Mouse (Mus musculus) skeletal muscle tissue, postnatal 0 days (tissue): ENCODE measurements around the gene Foxn1. TPM values are rescaled to one million over a fixed set of nuclear protein-coding genes. Genes with fewer than 3 reads are reported as not detected.

ENCODE experiments used
- polyA plus RNA-seq: library from polyadenylated mRNA; unstranded; fragments of >200 nt; fragmentation: Nextera tagmentation; extraction: Ambion mirVana; gene quantifications from 2 replicates; pipeline ENCODE4 v1.2.1, GENCODE M21; 2015

Foxn1 gene
- polyA plus RNA-seq = 0.06 TPM in 1 of 2 replicates, not detected in the other

DNA sequence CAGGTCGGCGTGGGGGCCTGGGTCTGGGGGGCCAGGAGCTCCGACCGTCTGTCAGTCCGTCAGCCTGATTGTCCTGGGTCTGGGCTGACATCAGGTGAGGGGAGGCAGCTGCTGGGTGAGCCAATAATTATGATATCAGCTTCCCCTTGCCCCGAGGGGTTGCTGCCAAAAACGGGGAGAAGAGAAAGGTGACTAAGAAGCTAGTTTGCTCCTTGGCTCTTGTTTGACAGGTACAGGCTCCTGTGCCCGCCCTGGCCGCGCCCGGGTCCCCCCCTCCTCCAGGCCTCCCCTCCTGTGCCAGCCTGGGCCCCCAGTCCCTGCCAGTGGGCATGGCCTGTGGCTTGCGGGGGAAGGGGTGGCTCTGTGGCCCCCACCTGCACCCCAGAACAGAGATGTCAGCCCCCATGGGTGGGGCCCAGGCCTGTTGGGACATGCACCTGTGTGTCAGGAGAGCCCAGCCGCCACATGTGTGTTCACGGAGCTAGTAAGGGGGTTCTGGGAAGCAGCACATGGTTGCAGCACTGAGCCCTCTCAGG, at the start of gene Foxn1:
Foxn1 (minus strand) TSS at position 51 of the 536 bp plus-strand sequence.

GRCm38 (mm10) chr11:78422055-78422819, 35.9 kb upstream of the Foxn1 start, which contains the start of gene Slc13a2:
Slc13a2 (minus strand) TSS chr11:78422217.

GRCm38 (mm10) chr11:78343381-78344327, 42.7 kb downstream of the Foxn1 start, which contains the start of gene Unc119:
Unc119 (plus strand) TSS chr11:78343482.

DNA sequence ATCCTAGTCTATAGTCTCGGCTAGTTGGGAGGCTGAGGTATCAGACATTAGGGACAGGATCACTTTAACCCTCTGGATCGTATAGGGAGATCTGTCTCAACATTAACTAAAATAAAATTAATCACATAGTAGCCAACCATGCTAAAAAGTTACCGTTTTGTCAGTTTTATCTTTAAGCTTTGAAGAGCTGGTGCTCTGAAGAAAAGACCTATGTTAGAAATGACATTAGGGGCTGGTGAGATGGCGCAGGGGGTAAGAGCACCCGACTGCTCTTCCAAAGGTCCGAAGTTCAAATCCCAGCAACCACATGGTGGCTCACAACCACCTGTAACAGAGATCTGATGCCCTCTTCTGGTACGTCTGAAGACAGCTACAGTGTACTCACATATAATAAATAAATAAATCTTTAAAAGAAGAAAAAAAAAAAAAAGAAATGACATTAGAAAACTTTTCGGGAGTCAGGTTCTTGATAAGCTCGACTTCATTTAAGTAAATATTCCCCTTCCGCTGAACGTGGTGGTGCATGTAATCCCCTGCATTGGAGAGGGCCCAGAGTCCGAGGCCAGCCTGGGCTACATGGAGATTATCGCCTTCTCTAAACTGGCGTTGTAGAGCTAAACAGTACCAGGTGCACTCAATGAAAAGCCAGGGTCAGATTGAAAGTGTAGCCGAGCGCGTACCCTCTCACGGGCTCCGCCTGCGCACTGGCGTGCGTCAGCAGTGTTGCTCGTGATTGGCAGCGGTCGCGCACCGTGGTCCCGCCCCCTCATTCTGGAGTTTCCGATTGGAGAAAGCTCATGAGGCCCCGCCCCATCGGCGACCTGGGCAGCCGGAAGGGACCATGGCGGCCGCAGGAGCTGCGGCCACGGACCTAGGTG, 58.5 kb downstream of the Foxn1 start, which contains the start of gene Pigs:
Pigs (plus strand) TSS at position 782 of the 878 bp plus-strand sequence.

DNA sequence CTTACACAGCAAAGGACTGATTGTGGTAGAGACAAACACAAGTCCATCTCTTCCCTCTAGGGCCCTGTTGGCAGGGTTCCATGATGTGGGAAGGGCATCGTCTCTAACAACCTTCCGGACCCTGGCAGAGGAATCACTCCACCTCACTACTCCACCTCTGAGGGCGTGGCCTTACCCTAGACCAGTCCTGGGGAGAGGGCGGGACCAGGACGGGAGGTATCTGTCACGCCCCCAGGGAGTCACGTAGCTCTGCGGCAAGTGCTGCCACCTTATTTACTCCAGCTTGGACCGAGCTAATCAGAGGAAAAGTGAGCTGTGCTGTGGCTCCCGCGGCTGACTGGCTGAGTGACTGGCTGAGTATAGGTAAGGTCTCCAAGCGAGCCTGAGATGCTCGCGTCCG, 63.5 kb downstream of the Foxn1 start, which contains the start of gene Aldoc:
Aldoc (plus strand) TSS at position 109 of the 400 bp plus-strand sequence.

Other genes with a start within 250 kb of the Foxn1 start
- gene Traf4, start 221.0 kb downstream of the Foxn1 start, polyA plus RNA-seq = 30.7 and 34.6 TPM in 2 replicates
- gene Nek8, start 209.9 kb downstream of the Foxn1 start, polyA plus RNA-seq = 6.9 and 7.1 TPM in 2 replicates
- gene Tlcd1, start 209.8 kb downstream of the Foxn1 start, polyA plus RNA-seq = 13.1 and 22.3 TPM in 2 replicates
- 975 and 1,027 TPM in 2 replicates for gene Rpl23a, start 203.0 kb downstream of the Foxn1 start, polyA plus RNA-seq
- 48.1 and 67.0 TPM in 2 replicates for gene Rab34, start 198.1 kb downstream of the Foxn1 start, polyA plus RNA-seq
- 1.5 and 5.8 TPM in 2 replicates for gene Proca1, start 193.2 kb downstream of the Foxn1 start, polyA plus RNA-seq
- 61.6 and 66.7 TPM in 2 replicates for gene Sdf2, start 140.8 kb downstream of the Foxn1 start, polyA plus RNA-seq
- gene Supt6, start 140.6 kb downstream of the Foxn1 start, polyA plus RNA-seq = 11.2 and 12.2 TPM in 2 replicates
- 46.6 and 58.7 TPM in 2 replicates for gene 2610507B11Rik, start 124.8 kb downstream of the Foxn1 start, polyA plus RNA-seq
- 0.09 TPM in 1 of 2 replicates, not detected in the other for gene BC030499, start 95.7 kb downstream of the Foxn1 start, polyA plus RNA-seq
- gene Spag5, start 85.0 kb downstream of the Foxn1 start, polyA plus RNA-seq = 6.5 and 6.9 TPM in 2 replicates
- gene Aldoc, start 63.6 kb downstream of the Foxn1 start, polyA plus RNA-seq = 3.1 and 3.3 TPM in 2 replicates
- 26.4 and 29.1 TPM in 2 replicates for gene Pigs, start 58.1 kb downstream of the Foxn1 start, polyA plus RNA-seq
- gene Unc119, start 43.1 kb downstream of the Foxn1 start, polyA plus RNA-seq = 13.8 and 21.2 TPM in 2 replicates
- 0.05 and 0.09 TPM in 2 replicates for gene Slc13a2, start 35.7 kb upstream of the Foxn1 start, polyA plus RNA-seq
- gene Slc46a1, start 79.1 kb upstream of the Foxn1 start, polyA plus RNA-seq = 3.1 and 4.9 TPM in 2 replicates
- gene Sarm1, start 111.2 kb upstream of the Foxn1 start, polyA plus RNA-seq = 0.16 and 0.18 TPM in 2 replicates
- gene Vtn, start 112.5 kb upstream of the Foxn1 start, polyA plus RNA-seq = 14.2 and 14.8 TPM in 2 replicates
- not detected in 2 replicates for gene Sebox, start 116.9 kb upstream of the Foxn1 start, polyA plus RNA-seq
- gene Tmem199, start 125.6 kb upstream of the Foxn1 start, polyA plus RNA-seq = 20.8 and 21.6 TPM in 2 replicates
- gene Poldip2, start 125.6 kb upstream of the Foxn1 start, polyA plus RNA-seq = 161 and 164 TPM in 2 replicates
- gene Tnfaip1, start 149.8 kb upstream of the Foxn1 start, polyA plus RNA-seq = 34.1 and 39.6 TPM in 2 replicates
- 82.6 and 110 TPM in 2 replicates for gene Ift20, start 149.8 kb upstream of the Foxn1 start, polyA plus RNA-seq
- 17.1 and 25.7 TPM in 2 replicates for gene Tmem97, start 164.2 kb upstream of the Foxn1 start, polyA plus RNA-seq